Mouse (Mus musculus) lung, adult 2 months (tissue): ENCODE results near the gene Camta1. TPM values are rescaled to one million over a fixed set of nuclear protein-coding genes. Genes with fewer than 3 reads are reported as not detected.

ENCODE experiments used
- DNase-seq: peaks from one replicate; pipeline ENCODE4 v3.0.0; 2022
- H3K4me1 ChIP-seq: fragments of 200-500 bp; 2 replicates; pipeline ENCODE4 v1.6.1; 2011; ENCODE audit warnings: low read length; ENCODE audit not compliant: control insufficient read depth, insufficient read depth
- H3K4me3 ChIP-seq: fragments of 200-500 bp; replicated peaks from 2 replicates; pipeline ENCODE3; 2011; ENCODE audit warnings: low read depth, mild to moderate bottlenecking, control low read depth, low read length; ENCODE audit errors: extremely low read depth
- CTCF ChIP-seq: fragments of 200-500 bp; IDR thresholded peaks from 2 replicates; pipeline ENCODE4 v1.5.1; 2011; ENCODE audit warnings: mild to moderate bottlenecking, low read length, control low read depth; ENCODE audit not compliant: insufficient read depth
- POLR2A ChIP-seq: fragments of 200-500 bp; IDR thresholded peaks from 2 replicates; pipeline ENCODE4 v1.6.1; 2011; ENCODE audit warnings: low read depth, mild to moderate bottlenecking, control low read depth, low read length, borderline replicate concordance; ENCODE audit errors: extremely low read depth
- WGBS: fragments of 180-500 bp; shearing (Covaris S2); methylation state at CpG from one replicate; pipeline ENCODE4 v1.1.7; 2018; 5-methylcytosine and 5-hydroxymethylcytosine counted together
- polyA plus RNA-seq: library from polyadenylated mRNA; depleted of rRNA; stranded (reverse); fragments of >200 nt; gene quantifications from 2 replicates; pipeline ENCODE4 v1.2.3, GENCODE M21; 2012

Camta1 gene
- polyA plus RNA-seq, 1 experiment, result 10.4 TPM

GRCm38 (mm10) chr4:151527763-151528162 lies 333.9 kb downstream of the Camta1 start:
- no peaks in the 10 kb centered on the region for H3K4me1 ChIP-seq
- TF ChIP-seq POLR2A (no peak), CTCF (no peak)
- WGBS, result 89% methylated on average over 3 of the region's 3 CpGs
- H3K4me3 ChIP-seq, result no peak overlapping the region
- no peak for DNase-seq

GRCm38 (mm10) chr4:151520103-151520502 lies 341.6 kb downstream of the Camta1 start:
- WGBS, result 25% methylated on average over 8 of the region's 8 CpGs
- Histone ChIP-seq H3K4me3 (no peak overlapping the region), H3K4me1 (no peaks in the 10 kb centered on the region)
- DNase-seq, result no peak
- TF ChIP-seq CTCF (no peak), POLR2A (no peak)

GRCm38 (mm10) chr4:151519011-151519410 lies 342.7 kb downstream of the Camta1 start:
- H3K4me1 ChIP-seq, result no peaks in the 10 kb centered on the region
- 63% methylated on average over 7 of the region's 7 CpGs for WGBS
- no peak for DNase-seq
- no peak overlapping the region for H3K4me3 ChIP-seq
- no peak for TF ChIP-seq CTCF
- TF ChIP-seq POLR2A, result no peak

DNA sequence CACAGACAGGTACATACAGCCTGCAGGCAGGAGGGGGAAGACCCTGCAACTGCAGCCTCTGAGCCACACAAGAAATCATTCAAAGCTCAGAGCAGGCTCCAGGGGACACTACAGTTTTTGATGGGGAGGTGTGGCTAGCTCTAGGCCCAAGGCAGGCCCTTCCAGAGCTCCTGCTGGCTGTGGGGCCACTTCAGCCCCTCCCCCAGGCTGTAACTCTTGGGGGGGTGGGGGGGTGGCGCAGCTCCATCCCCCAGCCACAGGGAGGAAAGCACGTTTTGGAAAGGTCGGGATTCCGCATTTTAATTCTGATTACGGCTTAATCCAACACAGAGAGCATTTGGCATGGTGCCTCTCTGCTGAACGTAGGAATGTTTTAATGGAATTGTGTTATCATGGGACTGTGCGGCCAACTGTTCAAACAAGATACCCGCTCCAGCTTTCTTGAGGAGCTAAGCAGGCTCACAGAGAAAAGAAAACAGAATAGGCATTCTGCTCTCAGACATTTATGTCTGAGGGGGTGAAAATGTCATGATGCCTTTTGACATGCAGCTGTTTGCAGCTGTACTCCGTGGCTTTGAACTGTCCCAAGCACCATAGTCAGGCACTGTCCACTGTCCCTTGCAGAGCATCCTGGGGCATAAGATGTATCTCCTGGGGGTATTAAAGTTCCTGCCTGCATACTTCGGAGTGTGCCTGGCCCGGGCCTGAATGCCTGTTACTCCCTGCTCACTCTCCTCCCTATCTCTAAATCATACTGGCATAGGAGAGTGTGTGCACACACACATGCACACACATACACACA lies 344.5 kb downstream of the Camta1 start:
- TF ChIP-seq CTCF (no peak), POLR2A (no peak)
- H3K4me1 ChIP-seq, result no peaks in the 10 kb centered on the region
- no peak for DNase-seq
- H3K4me3 ChIP-seq, result no peak overlapping the region
- WGBS, result 35% methylated on average over 11 of the region's 11 CpGs

DNA sequence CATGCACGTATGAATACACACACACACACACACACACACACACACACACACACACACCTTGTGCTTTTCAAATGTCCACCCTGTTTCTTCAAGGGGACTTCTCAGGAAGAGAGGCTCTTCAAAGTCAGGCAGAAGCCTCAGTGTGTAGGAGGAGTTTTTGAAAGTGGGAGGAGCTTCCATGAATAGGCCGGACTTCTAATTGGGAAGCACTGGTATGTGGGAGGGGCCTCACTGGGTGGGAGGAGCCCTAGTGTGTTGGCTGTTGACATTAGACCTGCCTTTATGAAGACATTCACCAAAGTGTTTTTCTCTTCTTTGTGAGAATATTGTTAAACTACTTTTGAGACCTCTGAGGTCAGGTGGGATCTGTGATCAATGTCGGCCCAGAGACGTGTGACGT lies 346.4 kb downstream of the Camta1 start:
- TF ChIP-seq CTCF, result no peak
- no peak for TF ChIP-seq POLR2A
- DNase-seq, result no peak
- 83% methylated on average over 5 of the region's 5 CpGs for WGBS
- H3K4me3 ChIP-seq, result no peak overlapping the region
- no peaks in the 10 kb centered on the region for H3K4me1 ChIP-seq

DNA sequence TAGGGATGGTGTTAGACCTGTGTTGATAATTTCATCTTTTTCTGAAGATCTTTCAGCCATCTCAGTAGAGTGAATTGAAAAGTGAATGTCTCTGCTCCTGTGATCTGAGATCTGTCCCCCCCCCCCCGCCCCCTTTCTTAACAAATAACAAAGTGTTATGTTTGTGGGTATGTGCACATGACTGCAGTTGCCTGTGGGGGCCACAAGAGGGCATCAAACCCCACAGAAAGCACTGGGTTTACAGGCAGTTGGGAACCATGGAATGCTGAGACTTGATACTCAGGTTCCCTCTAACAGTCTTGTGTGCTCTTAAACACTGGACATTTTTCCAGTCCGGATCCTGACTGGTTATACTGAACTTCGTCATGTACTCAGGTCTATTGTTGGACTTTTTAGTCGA lies 350.6 kb downstream of the Camta1 start:
- no peak for TF ChIP-seq POLR2A
- TF ChIP-seq CTCF, result no peak

GRCm38 (mm10) chr4:151510417-151510816 lies 351.3 kb downstream of the Camta1 start:
- TF ChIP-seq POLR2A, result no peak
- TF ChIP-seq CTCF, result no peak
- Histone ChIP-seq H3K4me3 (no peak overlapping the region), H3K4me1 (no peaks in the 10 kb centered on the region)
- no peak for DNase-seq
- 44% methylated on average over 4 of the region's 4 CpGs for WGBS

More for the DNA sequence above, 350.6 kb downstream of the Camta1 start:
- WGBS, result 88% methylated on average over 4 of the region's 4 CpGs
- Histone ChIP-seq H3K4me1 (no peaks in the 10 kb centered on the region), H3K4me3 (no peak overlapping the region)
- DNase-seq, result no peak

DNA sequence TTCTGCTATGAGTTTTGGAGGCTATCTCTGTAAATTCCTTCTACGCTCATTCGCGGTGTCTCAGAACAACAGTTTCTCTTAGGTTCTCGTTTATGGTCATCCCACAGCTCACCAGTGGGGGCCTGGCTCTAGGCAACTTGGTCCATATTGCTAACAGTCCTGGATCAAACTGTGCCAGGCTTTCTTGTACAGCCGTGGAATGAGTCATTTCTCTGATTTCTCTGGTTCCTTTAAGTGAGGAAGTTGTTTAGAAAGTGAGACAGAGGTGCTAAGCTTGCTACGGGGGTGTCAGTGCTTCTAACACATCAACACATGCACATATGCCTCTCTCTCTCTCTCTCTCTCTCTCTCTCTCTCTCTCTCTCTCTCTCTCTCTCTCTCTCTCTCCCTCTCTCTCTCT lies 355.0 kb downstream of the Camta1 start:
- Histone ChIP-seq H3K4me1 (no peaks in the 10 kb centered on the region), H3K4me3 (no peak overlapping the region)
- no peak for DNase-seq
- WGBS, result 71% methylated on average over 6 of the region's 6 CpGs
- no peak for TF ChIP-seq CTCF
- TF ChIP-seq POLR2A, result no peak

DNA sequence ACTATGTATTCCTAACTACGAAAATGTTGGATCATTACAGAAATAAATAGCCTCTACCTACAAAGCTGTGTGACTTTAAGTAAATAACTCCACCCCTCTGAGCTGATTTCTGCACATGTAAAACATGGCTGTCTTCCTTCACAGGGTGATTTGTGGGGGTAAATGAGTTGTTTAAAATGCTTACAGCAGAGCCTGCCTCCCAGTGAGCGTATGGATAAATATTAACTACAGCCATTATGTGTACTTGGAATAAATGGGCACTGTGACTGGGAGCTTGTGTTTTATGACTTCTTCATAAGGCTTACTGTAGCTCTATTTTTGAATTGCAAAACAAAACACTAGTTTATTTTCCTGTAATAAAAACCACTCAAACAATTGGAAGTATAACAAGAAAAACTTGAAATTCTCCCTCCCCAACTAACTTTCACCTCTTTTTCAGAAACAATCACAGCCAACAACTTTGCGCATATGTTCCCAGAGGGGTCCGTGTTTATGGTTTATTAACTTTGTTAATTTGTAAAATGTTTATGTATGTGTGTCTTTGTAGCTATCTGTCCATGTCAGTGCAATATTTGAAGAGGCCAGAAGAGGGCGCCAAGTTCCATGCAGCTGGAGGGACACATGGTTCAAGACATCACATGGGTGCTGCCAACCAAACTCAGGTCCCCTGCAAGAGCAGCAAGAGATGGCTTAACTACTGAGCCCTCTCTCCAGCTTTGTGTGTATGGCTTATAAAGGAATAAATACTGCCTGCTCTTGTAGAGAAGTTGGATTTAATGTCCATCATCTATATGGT lies 363.0 kb downstream of the Camta1 start:
- TF ChIP-seq POLR2A (no peak), CTCF (no peak)
- Histone ChIP-seq H3K4me3 (no peak overlapping the region), H3K4me1 (no peaks in the 10 kb centered on the region)
- no peak for DNase-seq
- WGBS, result 82% methylated on average over 5 of the region's 5 CpGs
